Mouse (Mus musculus) olfactory bulb, adult 2 months (tissue): Measurements from ENCODE around the gene Cdkl1.

ENCODE experiments used
- CTCF ChIP-seq: fragments of 200-500 bp; IDR thresholded peaks from 2 replicates; pipeline ENCODE4 v1.5.1; 2012; ENCODE audit warnings: low read depth, mild to moderate bottlenecking, low read length, moderate library complexity; ENCODE audit not compliant: insufficient read depth
- POLR2A ChIP-seq: fragments of 200-500 bp; IDR thresholded peaks from 2 replicates; pipeline ENCODE4 v1.6.1; 2012; ENCODE audit warnings: mild to moderate bottlenecking, low read depth, low read length, moderate library complexity; ENCODE audit not compliant: insufficient read depth

- no peak for TF ChIP-seq POLR2A
- no peak for TF ChIP-seq CTCF
These were observed 35.1 kb downstream of the Cdkl1 start for GRCm38 (mm10) chr12:69756015-69756414.
